Mouse (Mus musculus) heart, postnatal 0 days (tissue): ENCODE results near the gene Slit1. TPM values are rescaled to one million over a fixed set of nuclear protein-coding genes. Genes with fewer than 3 reads are reported as not detected.
A peak's percentile ranks its signal among the peaks of the same experiment; 100 is the strongest.

Experiments
- ATAC-seq: fragments of 200-750 bp; cut with Nextera tagmentation; 2 replicates; pipeline ENCODE4 v1.8.0; 2017; ENCODE audit warnings: low read depth, moderate number of reproducible peaks, moderate library complexity; ENCODE audit not compliant: insufficient read depth
- DNase-seq: peaks from one replicate; pipeline ENCODE4 v3.0.0-alpha.2; 2016; ENCODE audit warnings: low spot score
- H3K27ac ChIP-seq: fragments of 300-500 bp; sonication (generic); 2 replicates; pipeline ENCODE4 v1.5.1; 2014; ENCODE audit warnings: low read depth, mild to moderate bottlenecking
- H3K27me3 ChIP-seq: fragments of 300-500 bp; sonication (generic); 2 replicates; pipeline ENCODE4 v1.6.1; 2014; ENCODE audit warnings: low read length, mixed read lengths; ENCODE audit not compliant: control insufficient read depth, insufficient read depth
- H3K36me3 ChIP-seq: fragments of 300-500 bp; sonication (generic); replicated peaks from 2 replicates; pipeline ENCODE4 v1.6.1; 2014; ENCODE audit warnings: low read length, mixed read lengths; ENCODE audit not compliant: control insufficient read depth, insufficient read depth
- H3K4me1 ChIP-seq: fragments of 300-500 bp; sonication (generic); 2 replicates; pipeline ENCODE4 v1.6.1; 2014; ENCODE audit warnings: antibody characterized with exemption; ENCODE audit not compliant: control insufficient read depth, insufficient read depth
- H3K4me2 ChIP-seq: fragments of 300-500 bp; sonication (generic); 2 replicates; pipeline ENCODE4 v1.6.1; 2014; ENCODE audit warnings: low read depth, mild to moderate bottlenecking, low read length, moderate library complexity
- H3K4me3 ChIP-seq: fragments of 300-500 bp; sonication (generic); 2 replicates; pipeline ENCODE4 v1.5.1; 2014; ENCODE audit warnings: low read depth, low read length
- H3K9ac ChIP-seq: fragments of 300-500 bp; sonication (generic); replicated peaks from 2 replicates; pipeline ENCODE4 v1.6.1; 2014; ENCODE audit warnings: low read depth, low read length, mixed read lengths
- H3K9me3 ChIP-seq: fragments of 300-500 bp; sonication (generic); replicated peaks from 2 replicates; pipeline ENCODE4 v1.6.1; 2016; ENCODE audit warnings: low read length; ENCODE audit not compliant: control insufficient read depth
- CTCF ChIP-seq: IDR thresholded peaks from 2 replicates; pipeline ENCODE4 v1.5.1; 2016; ENCODE audit warnings: antibody characterized with exemption, control low read depth, low read depth
- EP300 ChIP-seq: IDR thresholded peaks from 2 replicates; pipeline ENCODE4 v1.6.1; 2016; ENCODE audit warnings: antibody characterized with exemption, low read depth
- WGBS: fragments of 180-500 bp; shearing (Covaris S2); extraction: QIAGEN DNeasy Blood & Tissue Kit; methylation state at CpG from one replicate; pipeline ENCODE4 v1.1.7; 2014; 5-methylcytosine and 5-hydroxymethylcytosine counted together
- polyA plus RNA-seq: library from polyadenylated mRNA; unstranded; fragments of >200 nt; fragmentation: Nextera tagmentation; extraction: Ambion mirVana; gene quantifications from 2 replicates; pipeline ENCODE4 v1.2.1, GENCODE M21; 2015
- total RNA-seq: library from RNA; depleted of rRNA; stranded (reverse); fragments of >200 nt; gene quantifications from 2 replicates; pipeline ENCODE4 v1.2.3, GENCODE M21; 2014; ENCODE audit warnings: low replicate concordance

Slit1 gene
- total and polyA plus RNA-seq, 2 experiments from 2014 or later, result 0.61 TPM; not detected in 1

GRCm38 (mm10) chr19:41660999-41661374 lies 82.5 kb downstream of the Slit1 start:
- H3K9ac ChIP-seq, result no peak overlapping the region
- no peaks in the 10 kb centered on the region for H3K9me3 ChIP-seq
- peaks cover 74% of the 10 kb centered on the region for H3K27me3 ChIP-seq
- no peaks in the 10 kb centered on the region for H3K4me1 ChIP-seq
- no peak overlapping the region for H3K4me3 ChIP-seq
- ATAC-seq (no peak), DNase-seq (peak; percentile 56)
- H3K27ac ChIP-seq, result no peak overlapping the region
- no peaks in the 10 kb centered on the region for H3K36me3 ChIP-seq
- no peak for TF ChIP-seq CTCF
- no peak for TF ChIP-seq EP300
- 16% methylated on average over 4 of the region's 4 CpGs for WGBS
- H3K4me2 ChIP-seq, result no peak overlapping the region

DNA sequence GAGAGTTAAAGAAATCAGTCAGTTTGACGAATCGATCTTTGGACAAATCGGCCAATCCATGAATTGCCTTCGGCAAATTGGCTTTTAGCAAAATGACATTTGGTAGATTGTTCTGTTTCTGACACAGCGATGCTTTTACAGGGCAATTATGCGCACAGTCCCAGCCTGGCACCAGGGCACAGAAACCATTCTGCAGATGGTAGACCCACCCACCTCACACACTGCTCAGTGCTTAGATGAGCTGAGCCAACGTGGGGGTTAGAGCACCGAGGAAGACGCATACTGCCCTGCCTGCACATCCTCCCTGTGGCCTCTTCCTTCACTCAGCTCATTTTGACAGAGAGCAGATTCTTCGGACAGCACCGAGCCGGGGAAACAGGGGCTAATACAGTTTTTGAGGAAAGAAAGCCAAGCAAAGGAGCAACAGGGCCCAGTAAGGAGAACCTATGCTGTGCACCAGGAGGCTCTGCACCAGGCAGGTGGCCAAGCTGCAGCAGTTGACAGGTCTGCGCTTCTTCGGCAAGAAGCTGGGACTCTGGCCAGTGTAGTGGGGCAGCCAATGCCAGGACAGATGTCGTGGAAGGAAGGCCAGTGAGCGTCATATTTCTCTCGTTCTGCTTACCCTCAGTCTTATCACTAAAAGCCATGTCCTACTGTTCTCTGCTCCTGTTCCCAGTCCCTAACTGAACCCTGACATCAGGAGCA lies 83.0 kb downstream of the Slit1 start:
- TF ChIP-seq CTCF (no peak), EP300 (no peak)
- Histone ChIP-seq H3K27ac (no peak overlapping the region), H3K36me3 (no peaks in the 10 kb centered on the region), H3K4me3 (no peak overlapping the region), H3K27me3 (peaks cover 73% of the 10 kb centered on the region), H3K4me2 (no peak overlapping the region), H3K9me3 (no peaks in the 10 kb centered on the region), H3K4me1 (no peaks in the 10 kb centered on the region), H3K9ac (no peak overlapping the region)
- WGBS, result 56% methylated on average over 17 of the region's 17 CpGs
- ATAC-seq (no peak), DNase-seq (no peak)

DNA sequence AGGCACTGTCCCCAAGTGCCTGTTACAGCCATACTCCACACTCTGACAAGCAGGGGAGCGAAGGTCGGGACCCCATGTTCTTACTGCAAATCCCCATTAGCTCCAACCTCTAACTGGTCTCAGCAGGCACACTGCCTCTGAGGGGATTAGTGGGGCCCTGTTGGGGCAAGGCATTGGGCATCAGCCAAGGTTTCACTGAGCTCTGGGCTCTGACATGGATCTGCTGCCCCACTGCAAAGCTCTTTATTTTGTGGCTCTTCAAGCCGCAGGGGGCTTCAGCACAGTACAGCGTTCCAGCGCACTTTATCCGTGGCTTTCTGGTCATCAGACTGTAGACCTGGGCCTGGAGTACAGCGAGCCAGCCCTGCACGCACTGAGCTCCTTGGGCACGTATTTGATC lies 86.0 kb downstream of the Slit1 start:
- TF ChIP-seq EP300, result no peak
- TF ChIP-seq CTCF, result no peak
- no peak for DNase-seq
- H3K9ac ChIP-seq, result no peak overlapping the region
- no peaks in the 10 kb centered on the region for H3K36me3 ChIP-seq
- H3K4me3 ChIP-seq, result no peak overlapping the region
- no peaks in the 10 kb centered on the region for H3K4me1 ChIP-seq
- no peak for ATAC-seq
- H3K27me3 ChIP-seq, result peaks cover 51% of the 10 kb centered on the region
- 19% methylated on average over 9 of the region's 9 CpGs for WGBS
- H3K27ac ChIP-seq, result no peak overlapping the region
- H3K4me2 ChIP-seq, result no peak overlapping the region
- no peaks in the 10 kb centered on the region for H3K9me3 ChIP-seq

DNA sequence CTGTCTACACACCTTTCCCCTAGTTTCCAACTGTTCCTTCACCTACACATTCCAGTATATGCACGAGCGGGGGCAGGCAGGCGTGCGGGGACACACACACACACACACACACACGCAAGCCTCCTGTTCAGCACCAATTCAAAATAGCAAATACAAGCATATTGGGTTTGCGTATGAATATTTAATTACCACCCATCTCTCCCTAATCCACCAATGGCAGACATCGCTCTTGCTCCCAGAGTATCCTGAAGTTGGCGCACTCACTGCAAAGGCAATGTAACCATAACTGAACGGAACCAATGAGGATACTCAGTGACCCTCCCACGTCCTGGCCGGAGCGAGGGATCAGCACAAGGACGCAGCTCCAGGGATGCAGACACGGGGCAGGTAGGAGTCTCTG lies 86.8 kb downstream of the Slit1 start:
- Histone ChIP-seq H3K4me2 (no peak overlapping the region), H3K36me3 (no peaks in the 10 kb centered on the region), H3K4me3 (no peak overlapping the region), H3K27ac (no peak overlapping the region), H3K4me1 (no peaks in the 10 kb centered on the region), H3K9ac (no peak overlapping the region), H3K27me3 (peaks cover 49% of the 10 kb centered on the region), H3K9me3 (no peaks in the 10 kb centered on the region)
- DNase-seq (no peak), ATAC-seq (no peak)
- 69% methylated on average over 14 of the region's 14 CpGs for WGBS
- no peak for TF ChIP-seq CTCF
- no peak for TF ChIP-seq EP300

- Histone ChIP-seq H3K36me3 (no peaks in the 10 kb centered on the region), H3K4me2 (no peak overlapping the region), H3K9me3 (no peaks in the 10 kb centered on the region), H3K27me3 (peaks cover 56% of the 10 kb centered on the region), H3K9ac (no peak overlapping the region), H3K27ac (no peak overlapping the region), H3K4me3 (no peak overlapping the region), H3K4me1 (no peaks in the 10 kb centered on the region)
- 5% methylated on average over 9 of the region's 9 CpGs for WGBS
- TF ChIP-seq EP300 (no peak), CTCF (peak; percentile 86)
- ATAC-seq (no peak), DNase-seq (peak; percentile 11)
These were observed 87.5 kb downstream of the Slit1 start for GRCm38 (mm10) chr19:41655970-41656369.
